Mouse (Mus musculus): ENCODE measurements around the gene Hsf5. TPM values are rescaled to one million over a fixed set of nuclear protein-coding genes. Genes with fewer than 3 reads are reported as not detected.

Gene Hsf5
- total and polyA plus RNA-seq, 3 experiments = 0.02 to 0.05 TPM; not detected in 1

DNA sequence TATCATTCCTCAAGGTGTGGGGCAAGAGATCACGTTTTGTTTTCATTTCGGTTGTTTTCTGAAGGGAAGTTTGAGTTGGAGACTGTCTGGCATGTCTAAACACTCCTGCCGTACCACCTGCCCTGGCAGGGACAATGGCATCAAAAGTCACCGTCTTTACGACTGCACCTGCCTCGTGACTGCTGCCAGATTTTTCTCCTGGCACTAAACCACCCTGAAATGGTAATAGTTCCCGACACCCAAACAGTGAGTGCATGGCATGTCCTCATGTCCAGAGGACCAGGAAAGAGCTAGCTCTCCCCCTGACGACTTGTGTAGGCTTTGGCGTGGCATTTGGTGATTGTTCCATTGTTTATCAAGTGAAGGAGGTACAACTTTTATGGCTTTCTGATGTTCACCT lies 63.8 kb downstream of the Hsf5 start:
- no peak overlapping the region for H3K4me3 ChIP-seq
- WGBS = 81% methylated on average over 9 of the region's 9 CpGs
- H3K79me2 ChIP-seq (replicated peaks; ENCODE audit: control insufficient read depth, insufficient read depth, low read length) = no peaks in the 10 kb centered on the region
- DNase-seq = no peak
- H3K36me3 ChIP-seq (ENCODE audit: control insufficient read depth, insufficient read depth, low read length) = no peaks in the 10 kb centered on the region
- no peaks in the 10 kb centered on the region for H3K27me3 ChIP-seq (ENCODE audit: control insufficient read depth, insufficient read depth, low read length)
- TF ChIP-seq POLR2A (IDR thresholded peaks at IDR 0.05; ENCODE audit: insufficient read depth, low read depth, low read length) = no peak
- TF ChIP-seq EP300 (IDR thresholded peaks at IDR 0.05; ENCODE audit: insufficient read depth, low read depth, low read length) = no peak
- no peak for TF ChIP-seq CTCF (IDR thresholded peaks at IDR 0.05)
- H3K4me1 ChIP-seq (ENCODE audit: control insufficient read depth, insufficient read depth, low read length) = no peaks in the 10 kb centered on the region
- no peak overlapping the region for H3K9ac ChIP-seq (ENCODE audit: low read depth, low read length)
- intact Hi-C loops (cut with DNase I) = no loop called here
- H3K27ac ChIP-seq = no peak overlapping the region

GRCm38 (mm10) chr11:87682096-87682495 lies 65.1 kb downstream of the Hsf5 start:
- WGBS = 92% methylated on average over 12 of the region's 12 CpGs
- no peaks in the 10 kb centered on the region for H3K27me3 ChIP-seq (ENCODE audit: control insufficient read depth, insufficient read depth, low read length)
- H3K4me1 ChIP-seq (ENCODE audit: control insufficient read depth, insufficient read depth, low read length) = no peaks in the 10 kb centered on the region
- TF ChIP-seq CTCF (IDR thresholded peaks at IDR 0.05) (no peak), EP300 (IDR thresholded peaks at IDR 0.05; ENCODE audit: insufficient read depth, low read depth, low read length) (no peak), POLR2A (IDR thresholded peaks at IDR 0.05; ENCODE audit: insufficient read depth, low read depth, low read length) (no peak)
- intact Hi-C loops (cut with DNase I) = no loop called here
- no peak overlapping the region for H3K9ac ChIP-seq (ENCODE audit: low read depth, low read length)
- no peaks in the 10 kb centered on the region for H3K79me2 ChIP-seq (replicated peaks; ENCODE audit: control insufficient read depth, insufficient read depth, low read length)
- no peak overlapping the region for H3K4me3 ChIP-seq
- DNase-seq = no peak
- no peak overlapping the region for H3K27ac ChIP-seq
- no peaks in the 10 kb centered on the region for H3K36me3 ChIP-seq (ENCODE audit: control insufficient read depth, insufficient read depth, low read length)

DNA sequence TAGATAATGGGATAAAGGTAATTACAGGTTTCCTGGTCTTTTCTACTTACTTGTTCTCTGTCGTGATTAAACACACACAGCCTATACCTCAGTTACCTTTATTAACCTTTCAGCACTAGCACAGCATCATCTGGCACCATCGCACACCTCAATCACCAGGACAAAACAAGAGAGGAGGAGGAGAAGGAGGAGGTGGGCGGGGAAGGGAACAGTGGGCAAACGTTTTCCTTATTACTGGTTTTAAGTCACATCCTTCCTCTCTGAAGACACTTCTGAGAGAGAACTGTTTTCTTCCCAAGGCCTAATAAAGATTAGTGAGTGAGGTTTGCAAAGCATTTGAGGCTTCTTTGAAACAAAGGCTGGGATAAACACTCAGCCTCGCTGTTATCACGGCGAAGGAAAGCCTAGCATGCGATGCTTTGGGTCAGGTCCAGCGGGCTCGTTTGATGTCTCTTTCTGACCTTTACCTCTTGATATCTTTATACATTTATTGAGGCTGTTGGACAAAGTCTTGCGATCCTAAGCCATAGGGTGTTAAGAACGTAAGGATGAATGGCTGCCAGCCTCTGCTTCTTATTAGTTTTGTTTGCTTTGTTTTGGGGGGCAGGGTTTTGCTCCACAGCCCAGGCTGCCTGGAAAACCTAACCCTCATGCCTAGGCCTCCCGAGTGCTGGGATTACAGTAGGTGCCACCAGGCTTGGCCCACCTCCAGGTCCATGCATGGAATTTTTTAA lies 66.0 kb downstream of the Hsf5 start:
- no peak for DNase-seq
- no peak overlapping the region for H3K27ac ChIP-seq
- 37% methylated on average over 13 of the region's 13 CpGs for WGBS

GRCm38 (mm10) chr11:87686407-87686806 lies 69.4 kb downstream of the Hsf5 start:
- Histone ChIP-seq H3K36me3 (ENCODE audit: control insufficient read depth, insufficient read depth, low read length) (no peaks in the 10 kb centered on the region), H3K79me2 (replicated peaks; ENCODE audit: control insufficient read depth, insufficient read depth, low read length) (no peaks in the 10 kb centered on the region), H3K27ac (no peak overlapping the region), H3K9ac (ENCODE audit: low read depth, low read length) (no peak overlapping the region), H3K4me1 (ENCODE audit: control insufficient read depth, insufficient read depth, low read length) (no peaks in the 10 kb centered on the region), H3K4me3 (no peak overlapping the region), H3K27me3 (ENCODE audit: control insufficient read depth, insufficient read depth, low read length) (no peaks in the 10 kb centered on the region)
- TF ChIP-seq EP300 (IDR thresholded peaks at IDR 0.05; ENCODE audit: insufficient read depth, low read depth, low read length) (no peak), CTCF (IDR thresholded peaks at IDR 0.05) (no peak)
- WGBS = 63% methylated on average over 7 of the region's 7 CpGs
- intact Hi-C loops (cut with DNase I) = no loop called here
- DNase-seq = no peak

More for the DNA sequence above, 66.0 kb downstream of the Hsf5 start:
- H3K4me1 ChIP-seq (ENCODE audit: control insufficient read depth, insufficient read depth, low read length) = no peaks in the 10 kb centered on the region
- H3K79me2 ChIP-seq (replicated peaks; ENCODE audit: control insufficient read depth, insufficient read depth, low read length) = no peaks in the 10 kb centered on the region
- intact Hi-C loops (cut with DNase I) = no loop called here
- TF ChIP-seq EP300 (IDR thresholded peaks at IDR 0.05; ENCODE audit: insufficient read depth, low read depth, low read length) (no peak), POLR2A (IDR thresholded peaks at IDR 0.05; ENCODE audit: insufficient read depth, low read depth, low read length) (no peak), CTCF (IDR thresholded peaks at IDR 0.05) (no peak)
- H3K36me3 ChIP-seq (ENCODE audit: control insufficient read depth, insufficient read depth, low read length) = no peaks in the 10 kb centered on the region
- no peak overlapping the region for H3K9ac ChIP-seq (ENCODE audit: low read depth, low read length)
- no peak overlapping the region for H3K4me3 ChIP-seq
- no peaks in the 10 kb centered on the region for H3K27me3 ChIP-seq (ENCODE audit: control insufficient read depth, insufficient read depth, low read length)

DNA sequence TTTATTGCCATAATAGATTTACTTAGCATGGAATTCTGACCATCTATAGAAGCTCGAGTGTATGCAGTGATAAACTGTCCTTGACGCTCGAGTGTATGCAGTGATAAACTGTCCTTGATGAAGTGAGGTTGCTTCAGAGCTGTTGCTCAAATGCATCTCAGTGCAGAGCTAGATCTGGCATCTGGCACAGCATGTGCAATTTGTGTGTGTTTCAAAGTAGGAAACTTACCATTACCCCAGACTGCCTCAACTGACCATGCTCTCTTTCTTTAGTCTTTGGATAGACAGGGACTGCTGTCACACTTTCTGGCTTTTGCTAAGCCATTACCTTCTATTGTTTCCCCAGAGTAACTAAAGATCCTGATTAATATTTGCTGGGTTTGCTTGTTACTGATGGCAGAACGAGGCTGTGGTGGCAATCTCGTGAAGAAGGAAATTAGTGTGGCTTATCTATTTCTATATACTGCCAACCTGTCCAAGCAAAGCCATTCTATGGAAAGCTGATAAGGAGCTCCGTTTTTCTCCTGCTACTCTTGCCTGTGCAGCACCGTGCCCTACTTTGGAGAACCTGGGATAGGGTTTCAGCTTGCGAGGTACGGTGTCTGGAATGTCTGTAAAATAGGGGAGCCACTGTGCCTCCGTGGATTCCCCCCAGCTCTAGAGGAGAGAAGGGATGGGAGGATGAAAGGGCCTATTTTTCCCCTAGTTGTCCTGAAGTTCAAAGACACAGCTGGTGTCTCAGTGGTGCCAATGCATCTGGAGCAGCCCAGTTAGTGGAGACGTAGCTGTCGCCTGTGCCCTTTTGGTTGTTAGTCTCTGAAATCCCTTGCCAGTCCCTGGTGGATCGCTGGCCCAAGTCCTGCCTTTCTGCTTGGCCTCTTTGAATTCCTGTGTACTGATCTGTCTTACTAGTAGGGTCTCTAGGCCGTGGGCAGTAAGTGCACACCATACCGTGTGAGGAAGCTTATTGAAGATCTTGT lies 70.6 kb downstream of the Hsf5 start:
- intact Hi-C loops (cut with DNase I) = no loop called here
- 60% methylated on average over 15 of the region's 15 CpGs for WGBS
- DNase-seq = no peak
- Histone ChIP-seq H3K36me3 (ENCODE audit: control insufficient read depth, insufficient read depth, low read length) (no peaks in the 10 kb centered on the region), H3K9ac (ENCODE audit: low read depth, low read length) (no peak overlapping the region), H3K27ac (no peak overlapping the region), H3K79me2 (replicated peaks; ENCODE audit: control insufficient read depth, insufficient read depth, low read length) (no peaks in the 10 kb centered on the region), H3K27me3 (ENCODE audit: control insufficient read depth, insufficient read depth, low read length) (no peaks in the 10 kb centered on the region), H3K4me1 (ENCODE audit: control insufficient read depth, insufficient read depth, low read length) (no peaks in the 10 kb centered on the region), H3K4me3 (no peak overlapping the region)
- TF ChIP-seq CTCF (IDR thresholded peaks at IDR 0.05) (no peak), POLR2A (IDR thresholded peaks at IDR 0.05; ENCODE audit: insufficient read depth, low read depth, low read length) (no peak), EP300 (IDR thresholded peaks at IDR 0.05; ENCODE audit: insufficient read depth, low read depth, low read length) (no peak)
